9 mouse cellular contexts compared by ENCODE assay signal in the genomic region with DNA sequence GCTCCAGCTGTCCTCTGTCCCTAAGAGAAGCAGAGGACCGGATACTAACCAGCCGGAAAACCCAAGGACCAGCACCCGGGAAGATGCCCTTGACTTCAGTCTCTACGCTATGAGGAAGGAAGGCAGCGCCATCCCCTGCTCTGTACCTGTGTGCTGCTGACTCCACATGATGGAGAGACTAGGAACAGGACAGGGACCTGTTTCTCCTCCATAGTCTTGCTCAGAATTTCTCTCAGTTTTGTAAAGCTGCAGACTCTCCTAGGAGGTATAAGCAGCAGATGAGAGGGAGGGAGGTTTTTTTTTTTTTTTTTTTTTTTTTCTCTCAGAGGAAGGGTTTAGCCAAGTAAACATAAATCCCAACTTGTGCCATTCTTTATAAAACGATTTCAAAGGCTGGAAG. TPM values are rescaled to one million over a fixed set of nuclear protein-coding genes. Genes with fewer than 3 reads are reported as not detected.
DNase-seq lines count a peak whose midpoint lies in the region; ATAC-seq lines count a peak whose summit lies in the region.
"Had no signal": no experiment of that assay in that cellular context is flagged by ENCODE, and none has a peak within 500 bp of the region (broad histone marks: within the 10 kb centered on the region; RNA-seq: fewer than 3 reads in every experiment).

Gene Lingo4 (plus strand): TSS at position 301 of the 400 bp plus-strand sequence.

- peak; percentile 3; the same call in 1 of the 2 replicates for ATAC-seq in frontal cortex, adult (ENCODE audit: low TSS enrichment)
- ATAC-seq in megakaryocyte, adult 5-6 weeks (ENCODE audit: poor library complexity, severe bottlenecking) = no peak
- ATAC-seq in limb, embryonic 15.5 days (ENCODE audit: insufficient number of reproducible peaks, low FRiP score, low TSS enrichment, low read depth) = no peak
- no peak for ATAC-seq in stomach, embryonic 16.5 days (ENCODE audit: insufficient read depth, low FRiP score)

- H3K27me3 ChIP-seq in megakaryocyte, embryonic 14.5 days (replicated peaks) = peaks cover 75% of the 10 kb centered on the region
- H3K27me3 ChIP-seq in limb, embryonic 15.5 days = peaks cover 75% of the 10 kb centered on the region
- H3K27me3 ChIP-seq in stomach, embryonic 16.5 days (ENCODE audit: control insufficient read depth, insufficient read depth, low read length) = 0 out of 2 replicates have a peak, but pooled peaks cover 8% of the 10 kb centered on the region

- no peak for DNase-seq in frontal cortex, adult 2 months (ENCODE audit: extremely low spot score in 1 of 2, low spot score in 1 of 2)
- DNase-seq in layer of hippocampus, postnatal 36 days = no peak
- DNase-seq in kidney, postnatal 14 days = no peak

- peaks cover 7% of the 10 kb centered on the region for H3K4me1 ChIP-seq in megakaryocyte, embryonic 14.5 days
- peaks cover 11% of the 10 kb centered on the region for H3K4me1 ChIP-seq in limb, embryonic 15.5 days
- H3K4me1 ChIP-seq in stomach, embryonic 16.5 days (ENCODE audit: control insufficient read depth, insufficient read depth, low read length) = no peaks in the 10 kb centered on the region

- peak within 1 kb of the TSS; percentile 81 for H3K4me3 ChIP-seq in megakaryocyte, embryonic 14.5 days (replicated peaks)
- peak within 1 kb of the TSS; percentile 24 for H3K4me3 ChIP-seq in limb, embryonic 15.5 days
- peak within 1 kb of the TSS; percentile 32 for H3K4me3 ChIP-seq in stomach, embryonic 16.5 days (replicated peaks; ENCODE audit: low read length)

- no peak within 1 kb of the TSS for H3K27ac ChIP-seq in limb, embryonic 15.5 days
- H3K27ac ChIP-seq in stomach, embryonic 16.5 days (ENCODE audit: low read length) = no peak within 1 kb of the TSS

- no peaks in the 10 kb centered on the region for H3K36me3 ChIP-seq in megakaryocyte, embryonic 14.5 days (replicated peaks; ENCODE audit: low read length)
- H3K36me3 ChIP-seq in limb, embryonic 15.5 days = no peaks in the 10 kb centered on the region
- H3K36me3 ChIP-seq in stomach, embryonic 16.5 days (ENCODE audit: control insufficient read depth, insufficient read depth, low read length) = no peaks in the 10 kb centered on the region

- peak within 1 kb of the TSS; percentile 45 for H3K4me2 ChIP-seq in limb, embryonic 15.5 days
- peak within 1 kb of the TSS; percentile 54 for H3K4me2 ChIP-seq in stomach, embryonic 16.5 days (ENCODE audit: low read depth, low read length)

- no peak within 1 kb of the TSS for H3K9ac ChIP-seq in limb, embryonic 15.5 days
- peak within 1 kb of the TSS; percentile 40 for H3K9ac ChIP-seq in stomach, embryonic 16.5 days (ENCODE audit: low read length)

- WGBS in limb, embryonic 15.5 days = 67% methylated on average over 6 of the region's 6 CpGs
- 65% methylated on average over 6 of the region's 6 CpGs for WGBS in stomach, embryonic 16.5 days

- H3K9me3 ChIP-seq in megakaryocyte, embryonic 14.5 days = no peaks in the 10 kb centered on the region
- H3K9me3 ChIP-seq in limb, embryonic 15.5 days = no peaks in the 10 kb centered on the region
- no peaks in the 10 kb centered on the region for H3K9me3 ChIP-seq in stomach, embryonic 16.5 days (replicated peaks; ENCODE audit: control insufficient read depth, low read length)

RNA-seq across cellular contexts. Expression of gene Lingo4, which starts in this region (rescaled TPM):
- 0.40 and 0.55 TPM in 2 replicates for polyA plus RNA-seq in frontal cortex, adult 2 months (2012; rRNA removed)
- not detected in 2 replicates for polyA plus RNA-seq in megakaryocyte, embryonic 14.5 days (2012; ENCODE audit: insufficient read depth, low replicate concordance)
- total RNA-seq in megakaryocyte, adult 5-6 weeks (2015) = not detected in 2 replicates
- total RNA-seq in megakaryocyte, adult 5-6 weeks (2017) = not detected in 2 replicates
- polyA plus RNA-seq in limb, embryonic 15.5 days (2015; fragmentation: Nextera tagmentation; extraction: Ambion mirVana) = 0.09 and 0.14 TPM in 2 replicates
- polyA plus RNA-seq in stomach, embryonic 16.5 days (2015; fragmentation: Nextera tagmentation; extraction: Ambion mirVana) = 0.44 and 0.51 TPM in 2 replicates
- total RNA-seq in layer of hippocampus, postnatal 36 days (2021) = 1 to 10 TPM in 1 of 2 experiments, under 1 TPM in 1; 0.78 to 1.2 TPM
- total RNA-seq: common myeloid progenitor, adult 5-6 weeks had no signal

Comparison
In these comparisons a context has a peak if more than half of its experiments do, and no peak if none do; other contexts are left out.
1. H3K4me3 ChIP-seq: peak in every context shown above with its lines; median percentile 81 in megakaryocyte, embryonic 14.5 days; 32 in stomach, embryonic 16.5 days; 24 in limb, embryonic 15.5 days.